Mouse (Mus musculus) midbrain, embryonic 16.5 days (tissue): ENCODE data around the gene Olfr1240. TPM values are rescaled to one million over a fixed set of nuclear protein-coding genes. Genes with fewer than 3 reads are reported as not detected.

Source experiments
- ATAC-seq: fragments of 200-750 bp; cut with Nextera tagmentation; 2 replicates; pipeline ENCODE4 v1.8.0; 2017; ENCODE audit warnings: moderate TSS enrichment
- H3K27ac ChIP-seq: fragments of 300-500 bp; sonication (generic); 2 replicates; pipeline ENCODE4 v1.5.1; 2014; ENCODE audit warnings: mild to moderate bottlenecking, low read length, mixed read lengths
- H3K27me3 ChIP-seq: fragments of 300-500 bp; sonication (generic); 2 replicates; pipeline ENCODE4 v1.6.1; 2014; ENCODE audit warnings: low read depth, low read length, mixed read lengths; ENCODE audit not compliant: control insufficient read depth, insufficient read depth
- H3K36me3 ChIP-seq: fragments of 300-500 bp; sonication (generic); 2 replicates; pipeline ENCODE4 v1.6.1; 2014; ENCODE audit warnings: mild to moderate bottlenecking, low read length, moderate library complexity, mixed read lengths; ENCODE audit not compliant: control insufficient read depth, insufficient read depth
- H3K4me1 ChIP-seq: fragments of 300-500 bp; sonication (generic); 2 replicates; pipeline ENCODE4 v1.6.1; 2014; ENCODE audit warnings: mild to moderate bottlenecking, low read length, mixed read lengths; ENCODE audit not compliant: control insufficient read depth, insufficient read depth
- H3K4me2 ChIP-seq: fragments of 300-500 bp; sonication (generic); 2 replicates; pipeline ENCODE4 v1.6.1; 2014; ENCODE audit warnings: mild to moderate bottlenecking, low read length, mixed read lengths
- H3K4me3 ChIP-seq: fragments of 300-500 bp; sonication (generic); 2 replicates; pipeline ENCODE4 v1.5.1; 2014; ENCODE audit warnings: low read depth, mild to moderate bottlenecking, low read length, moderate library complexity, mixed read lengths
- H3K9ac ChIP-seq: fragments of 300-500 bp; sonication (generic); 2 replicates; pipeline ENCODE4 v1.6.1; 2014; ENCODE audit warnings: low read depth, low read length, mixed read lengths
- H3K9me3 ChIP-seq: fragments of 300-500 bp; sonication (generic); replicated peaks from 2 replicates; pipeline ENCODE4 v1.6.1; 2014; ENCODE audit warnings: mild to moderate bottlenecking, low read length, mixed read lengths; ENCODE audit not compliant: control insufficient read depth, poor library complexity, severe bottlenecking
- WGBS: fragments of 180-500 bp; shearing (Covaris S2); extraction: QIAGEN DNeasy Blood & Tissue Kit; methylation state at CpG from one replicate; pipeline ENCODE4 v1.1.7; 2014; 5-methylcytosine and 5-hydroxymethylcytosine counted together
- polyA plus RNA-seq: library from polyadenylated mRNA; unstranded; fragments of >200 nt; fragmentation: Nextera tagmentation; extraction: Ambion mirVana; gene quantifications from 2 replicates; pipeline ENCODE4 v1.2.1, GENCODE M21; 2015

Gene Olfr1240
- not detected in 2 replicates for polyA plus RNA-seq

GRCm38 (mm10) chr2:89442900-89443299 is at the start of gene Olfr1240:
Olfr1240 (minus strand) TSS chr2:89443000.
- H3K4me1 ChIP-seq = no peaks in the 10 kb centered on the region
- no peak within 1 kb of the TSS for H3K27ac ChIP-seq
- H3K4me2 ChIP-seq = no peak within 1 kb of the TSS
- H3K4me3 ChIP-seq = no peak within 1 kb of the TSS
- no peak for ATAC-seq
- no peaks in the 10 kb centered on the region for H3K36me3 ChIP-seq
- H3K27me3 ChIP-seq = no peaks in the 10 kb centered on the region
- 89% methylated on average over 3 of the region's 3 CpGs for WGBS
- no peak within 1 kb of the TSS for H3K9ac ChIP-seq
- no peaks in the 10 kb centered on the region for H3K9me3 ChIP-seq

GRCm38 (mm10) chr2:89487026-89487425 is 44.2 kb upstream of the Olfr1240 start, which contains the start of gene Olfr1241:
Olfr1241 (minus strand) TSS chr2:89487126.
- Histone ChIP-seq H3K36me3 (no peaks in the 10 kb centered on the region), H3K4me2 (no peak within 1 kb of the TSS), H3K4me3 (no peak within 1 kb of the TSS), H3K9ac (no peak within 1 kb of the TSS), H3K27me3 (no peaks in the 10 kb centered on the region), H3K9me3 (no peaks in the 10 kb centered on the region), H3K4me1 (no peaks in the 10 kb centered on the region), H3K27ac (no peak within 1 kb of the TSS)
- no peak for ATAC-seq

GRCm38 (mm10) chr2:89420307-89420706 is 22.5 kb downstream of the Olfr1240 start, which contains the start of gene Olfr1239:
Olfr1239 (minus strand) TSS chr2:89420407.
- no peak for ATAC-seq
- WGBS = 97% methylated on average over 2 of the region's 2 CpGs
- H3K4me1 ChIP-seq = no peaks in the 10 kb centered on the region
- H3K4me2 ChIP-seq = no peak within 1 kb of the TSS
- H3K9me3 ChIP-seq = no peaks in the 10 kb centered on the region
- no peak within 1 kb of the TSS for H3K4me3 ChIP-seq
- H3K27ac ChIP-seq = no peak within 1 kb of the TSS
- no peaks in the 10 kb centered on the region for H3K36me3 ChIP-seq
- H3K27me3 ChIP-seq = no peaks in the 10 kb centered on the region
- no peak within 1 kb of the TSS for H3K9ac ChIP-seq

GRCm38 (mm10) chr2:89414557-89414956 is 28.2 kb downstream of the Olfr1240 start:
- 84% methylated on average over 1 of the region's 1 CpGs for WGBS
- H3K4me3 ChIP-seq = no peak overlapping the region

GRCm38 (mm10) chr2:89409576-89409975 is 33.2 kb downstream of the Olfr1240 start, which contains the start of gene Olfr1238:
Olfr1238 (minus strand) TSS chr2:89409676.
- Histone ChIP-seq H3K27ac (no peak within 1 kb of the TSS), H3K36me3 (no peaks in the 10 kb centered on the region)
- WGBS = 94% methylated on average over 2 of the region's 2 CpGs

More at GRCm38 (mm10) chr2:89414557-89414956, 28.2 kb downstream of the Olfr1240 start:
- no peak for ATAC-seq
- H3K36me3 ChIP-seq = no peaks in the 10 kb centered on the region
- no peak overlapping the region for H3K4me2 ChIP-seq
- H3K9ac ChIP-seq = no peak overlapping the region
- no peaks in the 10 kb centered on the region for H3K27me3 ChIP-seq
- no peak overlapping the region for H3K27ac ChIP-seq
- H3K4me1 ChIP-seq = no peaks in the 10 kb centered on the region
- no peaks in the 10 kb centered on the region for H3K9me3 ChIP-seq

GRCm38 (mm10) chr2:89400882-89401281 is 41.9 kb downstream of the Olfr1240 start:
- no peak overlapping the region for H3K9ac ChIP-seq
- ATAC-seq = no peak
- whole genome bisulfite sequencing = 87% methylated on average over 1 of the region's 1 CpGs

More at GRCm38 (mm10) chr2:89409576-89409975, 33.2 kb downstream of the Olfr1240 start, which contains the start of gene Olfr1238:
- Histone ChIP-seq H3K9ac (no peak within 1 kb of the TSS), H3K27me3 (no peaks in the 10 kb centered on the region), H3K9me3 (no peaks in the 10 kb centered on the region), H3K4me2 (no peak within 1 kb of the TSS), H3K4me3 (no peak within 1 kb of the TSS), H3K4me1 (no peaks in the 10 kb centered on the region)
- ATAC-seq = no peak

More at GRCm38 (mm10) chr2:89400882-89401281, 41.9 kb downstream of the Olfr1240 start:
- Histone ChIP-seq H3K4me3 (no peak overlapping the region), H3K27ac (no peak overlapping the region), H3K4me2 (no peak overlapping the region), H3K36me3 (no peaks in the 10 kb centered on the region), H3K27me3 (no peaks in the 10 kb centered on the region), H3K4me1 (no peaks in the 10 kb centered on the region), H3K9me3 (no peaks in the 10 kb centered on the region)

Other genes starting within 250 kb of the Olfr1240 start
- not detected in 2 replicates for gene Olfr1226, start 243.0 kb downstream of the Olfr1240 start, polyA plus RNA-seq
- not detected in 2 replicates for gene Olfr1228, start 188.9 kb downstream of the Olfr1240 start, polyA plus RNA-seq
- gene Olfr1229, start 155.0 kb downstream of the Olfr1240 start, polyA plus RNA-seq = not detected in 2 replicates
- gene Olfr1230, start 145.7 kb downstream of the Olfr1240 start, polyA plus RNA-seq = not detected in 2 replicates
- gene Olfr1231, start 135.9 kb downstream of the Olfr1240 start, polyA plus RNA-seq = not detected in 2 replicates
- gene Olfr1232, start 113.3 kb downstream of the Olfr1240 start, polyA plus RNA-seq = not detected in 2 replicates
- not detected in 2 replicates for gene Olfr1233, start 100.6 kb downstream of the Olfr1240 start, polyA plus RNA-seq
- not detected in 2 replicates for gene Olfr1234, start 78.1 kb downstream of the Olfr1240 start, polyA plus RNA-seq
- not detected in 2 replicates for gene Olfr1238, start 33.3 kb downstream of the Olfr1240 start, polyA plus RNA-seq
- gene Olfr1239, start 22.6 kb downstream of the Olfr1240 start, polyA plus RNA-seq = not detected in 2 replicates
- not detected in 2 replicates for gene Olfr1241, start 44.1 kb upstream of the Olfr1240 start, polyA plus RNA-seq
- not detected in 2 replicates for gene Olfr1242, start 55.3 kb upstream of the Olfr1240 start, polyA plus RNA-seq
- not detected in 2 replicates for gene Olfr1243, start 88.5 kb upstream of the Olfr1240 start, polyA plus RNA-seq
- gene Olfr1245, start 135.4 kb upstream of the Olfr1240 start, polyA plus RNA-seq = not detected in 2 replicates
- gene Olfr1246, start 150.2 kb upstream of the Olfr1240 start, polyA plus RNA-seq = not detected in 2 replicates
- not detected in 2 replicates for gene Olfr1247, start 171.1 kb upstream of the Olfr1240 start, polyA plus RNA-seq
- gene Olfr1248, start 175.2 kb upstream of the Olfr1240 start, polyA plus RNA-seq = not detected in 2 replicates
- not detected in 2 replicates for gene Olfr1249, start 192.0 kb upstream of the Olfr1240 start, polyA plus RNA-seq
- not detected in 2 replicates for gene Olfr1250, start 218.5 kb upstream of the Olfr1240 start, polyA plus RNA-seq
- not detected in 2 replicates for gene Olfr1251, start 228.9 kb upstream of the Olfr1240 start, polyA plus RNA-seq